Mouse (Mus musculus): ENCODE measurements at regions not wholly inside any gene's neighbourhood (a gene's known extent, or its start where the extent isn't known, plus 50 kb on each side); places are given as distances from the start of the nearest gene placed in this dataset.

GRCm38 (mm10) chr9:47054595-47054994, 56.1 kb downstream of the Gm4791 start:
- DNase-seq (ENCODE audit: low spot score in 2 of 2): no peak

- no peak for DNase-seq (ENCODE audit: low spot score in 2 of 2)
Measured at GRCm38 (mm10) chr9:47055558-47055957, 57.0 kb downstream of the Gm4791 start.

- no peak for DNase-seq (ENCODE audit: low spot score in 2 of 2)
Measured at GRCm38 (mm10) chr9:47059339-47060005, 60.9 kb downstream of the Gm4791 start.

GRCm38 (mm10) chr9:47060757-47061156, 62.2 kb downstream of the Gm4791 start:
- DNase-seq (ENCODE audit: low spot score in 2 of 2): no peak

GRCm38 (mm10) chr9:47062516-47062915, 64.0 kb downstream of the Gm4791 start:
- DNase-seq (ENCODE audit: low spot score in 2 of 2): no peak

GRCm38 (mm10) chr9:47063751-47064150, 65.2 kb downstream of the Gm4791 start:
- DNase-seq (ENCODE audit: low spot score in 2 of 2): no peak

GRCm38 (mm10) chr9:47064463-47065032, 66.0 kb downstream of the Gm4791 start:
- no peak for DNase-seq (ENCODE audit: low spot score in 2 of 2)

- DNase-seq (ENCODE audit: low spot score in 2 of 2): no peak
Measured at GRCm38 (mm10) chr9:47069436-47069835, 70.9 kb downstream of the Gm4791 start.

GRCm38 (mm10) chr9:47070958-47071357, 72.4 kb downstream of the Gm4791 start:
- no peak for DNase-seq (ENCODE audit: low spot score in 2 of 2)

- no peak for DNase-seq (ENCODE audit: low spot score in 2 of 2)
Measured at GRCm38 (mm10) chr9:47076946-47077345, 78.4 kb downstream of the Gm4791 start.

- no peak for DNase-seq (ENCODE audit: low spot score in 2 of 2)
Measured at GRCm38 (mm10) chr9:47077416-47077815, 78.9 kb downstream of the Gm4791 start.

GRCm38 (mm10) chr9:47077945-47078344, 79.4 kb downstream of the Gm4791 start:
- no peak for DNase-seq (ENCODE audit: low spot score in 2 of 2)

- no peak for DNase-seq (ENCODE audit: low spot score in 2 of 2)
Measured at GRCm38 (mm10) chr9:47081407-47081806, 82.9 kb downstream of the Gm4791 start.

- no peak for DNase-seq (ENCODE audit: low spot score in 2 of 2)
Measured at GRCm38 (mm10) chr9:47091796-47092195, 93.3 kb downstream of the Gm4791 start.

- DNase-seq (ENCODE audit: low spot score in 2 of 2): no peak
Measured at GRCm38 (mm10) chr9:47095656-47096055, 97.1 kb downstream of the Gm4791 start.

GRCm38 (mm10) chr9:47103316-47103715, 104.8 kb downstream of the Gm4791 start:
- no peak for DNase-seq (ENCODE audit: low spot score in 2 of 2)

- DNase-seq (ENCODE audit: low spot score in 2 of 2): no peak
Measured at GRCm38 (mm10) chr9:47103966-47104365, 105.4 kb downstream of the Gm4791 start.

- no peak for DNase-seq (ENCODE audit: low spot score in 2 of 2)
Measured at GRCm38 (mm10) chr9:47108096-47108495, 109.6 kb downstream of the Gm4791 start.

GRCm38 (mm10) chr9:47119253-47119652, 120.7 kb downstream of the Gm4791 start:
- no peak for DNase-seq (ENCODE audit: low spot score in 2 of 2)

- DNase-seq (ENCODE audit: low spot score in 2 of 2): no peak
Measured at GRCm38 (mm10) chr9:47123113-47123512, 124.6 kb downstream of the Gm4791 start.

- no peak for DNase-seq (ENCODE audit: low spot score in 2 of 2)
Measured at GRCm38 (mm10) chr9:47125517-47125916, 127.0 kb downstream of the Gm4791 start.

- DNase-seq (ENCODE audit: low spot score in 2 of 2): no peak
Measured at GRCm38 (mm10) chr9:47126236-47126635, 127.7 kb downstream of the Gm4791 start.

GRCm38 (mm10) chr9:47127756-47128424, 129.3 kb downstream of the Gm4791 start:
- no peak for DNase-seq (ENCODE audit: low spot score in 2 of 2)

Data from urinary bladder, postnatal 4 days (tissue).